Mouse (Mus musculus) kidney, adult 2 months (tissue): Measurements from ENCODE around the gene Duox1.

Experiments used
- CTCF ChIP-seq: fragments of 200-500 bp; conservative IDR thresholded peaks from 2 replicates; pipeline ENCODE4 v1.5.1; 2011; ENCODE audit warnings: low read depth, mild to moderate bottlenecking, control low read depth, low read length, moderate library complexity, mixed read lengths; ENCODE audit not compliant: insufficient read depth, insufficient read length
- POLR2A ChIP-seq: fragments of 200-500 bp; IDR thresholded peaks from one replicate; pipeline ENCODE4 v1.6.1; 2011; ENCODE audit warnings: low read depth, low read length, control low read depth

DNA sequence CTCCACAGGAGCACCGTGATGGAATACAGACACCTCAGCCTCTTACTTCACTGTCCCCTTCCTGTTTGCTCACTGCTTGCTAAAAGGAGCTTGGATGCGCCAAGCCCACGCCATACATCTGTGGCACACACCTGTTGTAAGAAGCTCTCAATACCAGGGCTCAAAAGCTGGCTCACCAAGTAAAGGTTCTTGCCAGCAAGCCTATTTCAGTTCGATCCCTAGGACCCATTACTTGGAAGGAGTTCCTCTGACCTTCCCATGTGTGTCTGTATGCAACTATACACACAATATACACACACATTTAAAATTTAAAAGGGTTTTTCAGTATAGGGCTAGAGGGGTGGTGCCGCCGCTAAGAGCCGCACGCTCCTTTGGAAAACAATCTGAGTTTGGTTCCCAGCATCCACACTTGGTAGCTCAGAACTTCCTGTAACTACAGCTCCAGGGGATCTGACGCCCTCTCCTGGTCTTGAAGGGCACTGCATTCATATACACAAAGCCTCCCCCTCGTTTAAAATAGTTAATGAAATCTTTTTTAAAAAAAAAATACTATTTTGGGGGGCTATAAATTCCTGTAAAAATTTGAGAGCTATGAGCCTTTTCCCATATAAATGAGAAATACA lies 49.9 kb downstream of the Duox1 start:
- TF ChIP-seq CTCF: 0 out of 2 replicates have a peak, but pooled peaks have one; percentile 28
- TF ChIP-seq POLR2A: no peak
